Mouse (Mus musculus) ES-CJ7 (cell line): ENCODE data around the gene Tmem191c.
"Not testable (repeated sequence)": the region's sequence is repeated elsewhere in the genome, so short reads cannot be mapped to it uniquely, and the experiment has no call there.

ENCODE experiments used
- DNase-seq: peaks from one replicate; pipeline ENCODE4 v3.0.0; 2011; ENCODE audit warnings: low read depth, low spot score

Tmem191c gene

DNA sequence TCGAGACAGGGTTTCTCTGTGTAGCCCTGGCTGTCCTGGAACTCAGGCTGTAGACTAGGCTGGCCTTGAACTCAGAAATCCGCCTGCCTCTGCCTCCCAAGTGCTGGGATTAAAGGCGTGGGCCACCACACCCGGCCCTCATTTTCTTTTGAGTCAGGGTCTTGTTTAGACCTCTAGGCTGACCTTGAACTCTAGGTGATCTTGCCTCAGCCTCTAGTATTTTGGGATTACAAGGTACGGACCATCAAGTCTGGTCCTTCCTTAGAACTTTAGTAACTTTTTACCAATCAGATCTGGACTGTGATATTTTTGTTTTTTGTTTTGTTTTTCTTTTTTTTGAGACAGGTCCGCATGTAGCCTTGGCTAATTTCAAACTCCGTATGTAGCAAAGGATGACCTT is at the start of gene Tmem191c:
TSS of gene Tmem191c (plus strand) at position 357 of the 400 bp plus-strand sequence.
- DNase-seq: peak; percentile 88

DNA sequence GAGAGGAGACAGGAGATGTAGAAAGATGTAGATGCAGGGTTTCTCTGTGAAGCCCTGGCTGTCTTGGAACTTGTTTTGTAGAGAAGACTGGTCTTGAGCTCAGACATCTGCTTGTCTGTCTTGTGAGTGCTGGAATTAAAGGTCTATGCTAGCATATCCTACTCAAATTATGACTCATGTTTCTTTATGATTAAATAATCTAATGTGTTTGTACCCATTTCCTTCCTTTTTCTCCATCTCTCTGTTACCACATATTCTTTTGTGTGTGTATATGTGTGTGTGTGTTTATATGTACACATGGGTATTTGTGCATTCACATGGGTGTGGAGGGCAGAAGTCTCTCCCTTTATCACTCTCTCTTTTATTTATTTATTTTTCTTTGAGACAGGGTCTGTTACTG is 49.4 kb upstream of the Tmem191c start:
- no peak for DNase-seq

DNA sequence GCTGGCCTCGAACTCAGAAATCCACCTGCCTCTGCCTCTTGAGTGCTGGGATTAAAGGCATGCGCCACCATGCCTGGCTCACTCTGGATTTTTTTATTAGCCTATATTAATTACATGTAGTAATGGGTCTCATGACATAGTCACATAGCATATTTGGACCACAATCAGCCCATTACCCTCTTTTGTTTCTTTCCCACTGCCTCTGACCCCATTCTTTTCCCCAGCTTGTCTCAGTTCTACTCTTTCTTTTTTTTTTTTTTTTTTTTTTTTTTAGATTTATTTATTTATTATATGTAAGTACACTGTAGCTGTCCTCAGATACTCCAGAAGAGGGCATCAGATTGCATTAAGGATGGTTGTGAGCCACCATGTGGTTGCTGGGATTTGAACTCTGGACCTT is 44.4 kb upstream of the Tmem191c start:
- DNase-seq: not testable (repeated sequence)

DNA sequence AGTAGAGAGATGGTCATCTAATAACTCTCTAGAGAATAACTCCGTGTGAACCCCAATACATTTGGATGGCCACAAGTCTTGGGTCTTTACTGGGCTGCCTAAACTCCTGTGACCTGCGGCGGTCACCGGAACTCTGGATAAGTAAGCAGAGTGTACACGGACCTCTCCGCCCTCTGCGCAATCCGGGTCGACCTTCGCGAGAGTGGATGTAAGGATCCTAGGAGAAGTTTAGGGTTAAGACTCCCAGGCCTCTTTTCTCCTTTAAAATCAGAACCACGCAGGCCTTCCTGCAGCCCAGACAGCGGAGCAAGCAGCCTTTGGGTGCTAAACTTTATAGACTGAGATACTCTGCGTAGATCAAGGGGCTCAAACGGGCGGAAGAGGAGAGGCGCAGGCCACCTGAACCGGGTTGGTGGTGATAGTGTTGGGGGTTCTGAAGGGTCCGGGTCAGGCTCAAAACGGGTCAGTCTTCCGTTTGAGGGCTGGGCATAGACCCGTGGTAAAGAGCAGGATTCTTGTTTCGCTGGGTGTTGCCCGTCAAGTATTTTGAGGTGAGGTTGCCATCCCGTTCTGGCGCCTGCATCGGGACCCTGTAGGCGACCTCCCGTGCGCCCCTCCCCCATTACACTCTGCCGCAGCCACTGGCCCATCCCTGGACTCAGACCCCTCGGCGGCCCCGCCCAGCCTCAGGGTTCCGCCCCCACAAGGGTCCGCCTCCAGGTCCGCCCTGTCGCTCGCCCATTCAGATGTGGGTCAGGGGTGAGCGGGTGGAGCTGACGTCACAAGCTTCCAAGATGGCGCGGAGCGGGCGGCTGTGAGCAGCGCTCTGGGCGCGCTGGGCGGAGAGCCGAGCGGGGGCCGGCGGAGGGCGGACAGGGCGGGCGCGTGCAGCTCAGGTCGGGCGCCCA is 42.8 kb upstream of the Tmem191c start, which contains the start of gene Hic2:
TSS of gene Hic2 (plus strand) at position 779 of the 908 bp plus-strand sequence.
- DNase-seq: peak; percentile 98

DNA sequence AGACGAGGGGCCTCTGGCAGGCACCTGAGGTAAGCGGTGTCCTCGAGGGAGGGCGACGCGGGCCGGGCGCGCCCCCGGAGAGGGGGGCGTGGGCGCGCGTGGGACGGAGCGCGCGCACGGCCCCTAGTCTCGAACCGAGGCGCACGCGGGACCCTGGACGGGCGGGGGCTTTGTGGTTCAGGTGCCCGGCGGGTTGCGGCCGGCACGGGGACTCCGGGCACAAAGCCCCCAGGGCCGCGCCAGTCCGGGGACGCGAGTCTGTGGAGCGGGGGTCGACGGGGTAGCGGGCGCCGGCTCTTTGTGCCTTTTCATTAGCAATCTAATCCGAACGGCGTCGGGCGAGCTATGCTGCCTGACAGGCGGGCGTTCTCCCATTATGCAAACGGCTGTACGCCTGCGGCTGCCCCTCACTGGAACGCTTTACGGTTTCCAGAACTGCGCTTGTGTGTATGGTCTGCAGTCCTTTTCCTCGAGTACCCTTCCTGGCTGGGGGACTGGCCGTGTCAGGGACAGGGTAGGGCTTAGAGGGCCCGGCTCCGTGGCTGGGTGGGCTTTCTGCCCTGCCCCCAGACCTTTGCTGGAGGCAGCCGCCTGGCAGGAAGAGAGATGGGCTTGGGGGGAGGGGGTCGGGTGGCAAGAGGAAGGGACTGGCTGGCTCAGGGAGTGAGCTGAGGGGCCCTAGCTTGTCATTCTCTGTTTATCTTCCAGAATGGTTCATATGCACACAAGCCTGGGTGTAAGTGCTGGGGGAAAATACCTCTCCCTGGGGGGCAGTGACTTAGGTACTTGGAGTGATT is 42.0 kb upstream of the Tmem191c start:
- peak; percentile 66 for DNase-seq

DNA sequence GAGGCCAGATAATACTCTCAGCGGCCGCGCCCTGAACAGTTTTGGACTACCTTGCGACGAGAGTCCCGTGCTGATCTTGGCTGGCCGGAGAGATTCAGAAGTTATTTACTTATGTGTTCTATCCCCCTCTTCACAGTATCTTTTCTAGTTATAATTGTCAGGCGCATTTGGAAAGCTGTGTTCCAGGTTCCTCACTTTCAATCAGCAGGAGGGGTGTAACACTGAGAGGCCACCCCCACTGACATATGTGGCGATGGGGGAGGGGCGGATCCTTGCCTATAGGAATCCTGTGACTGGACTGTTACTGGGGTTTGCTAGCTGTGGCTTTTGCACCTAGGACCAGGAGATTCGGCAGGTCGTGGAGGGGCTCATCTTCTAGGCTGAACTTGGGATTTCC is 41.4 kb upstream of the Tmem191c start:
- DNase-seq: peak; percentile 67

DNA sequence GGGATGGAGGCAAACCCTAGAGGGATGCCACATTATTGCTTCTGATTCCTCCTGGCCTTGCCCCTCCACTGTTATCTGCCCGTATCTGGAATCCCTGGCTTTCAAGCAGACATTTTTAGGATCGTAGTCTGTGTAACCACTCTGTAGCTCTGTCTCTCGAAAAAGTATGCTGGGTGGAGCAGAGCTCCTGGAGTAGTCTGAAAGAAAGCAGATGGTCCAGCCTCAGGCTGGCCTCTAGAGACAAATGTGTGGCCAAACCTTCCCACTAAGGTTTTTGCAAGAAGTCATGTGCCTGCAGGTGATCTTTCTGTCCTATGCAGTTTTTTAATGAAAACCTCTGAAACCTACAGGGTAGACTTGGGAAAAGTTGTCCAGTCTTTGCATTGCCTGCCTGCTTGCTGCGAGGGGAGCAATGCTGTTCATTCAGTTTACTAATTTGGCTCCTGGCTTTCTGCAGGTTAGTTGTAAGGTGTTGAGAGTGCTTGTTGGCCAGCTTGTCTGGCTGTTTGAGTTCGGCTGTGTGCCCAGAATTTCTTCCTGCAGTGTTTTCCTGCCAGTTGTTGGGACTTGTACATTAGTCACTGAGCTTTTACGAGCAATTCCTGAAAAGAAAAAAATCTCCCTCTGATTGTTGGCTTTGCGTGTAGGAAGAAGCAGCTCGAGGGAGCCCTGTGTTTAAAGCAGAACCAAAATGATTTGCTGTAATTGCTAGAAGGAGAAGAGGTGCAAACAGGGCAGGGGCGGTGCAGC is 40.8 kb upstream of the Tmem191c start:
- DNase-seq: no peak

DNA sequence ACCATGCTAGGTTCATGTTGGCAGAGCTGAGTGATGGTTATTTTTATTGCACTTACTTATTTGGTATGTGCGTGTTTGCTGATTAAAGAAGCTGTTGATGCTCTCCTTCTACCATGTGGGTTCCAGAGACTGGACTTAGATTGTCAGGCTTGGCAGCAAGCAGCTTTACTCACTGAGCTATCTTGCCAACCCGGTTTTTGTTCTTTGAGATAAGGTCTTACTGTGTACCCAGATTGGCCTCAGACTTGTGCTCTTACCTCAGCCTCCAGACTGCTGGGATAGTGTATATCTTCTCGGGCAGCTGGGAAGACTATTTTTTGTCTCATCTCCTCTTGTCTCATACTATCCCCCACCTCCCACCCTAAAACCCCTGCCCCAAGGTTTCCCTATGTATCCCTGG is 38.2 kb upstream of the Tmem191c start:
- DNase-seq: no peak

DNA sequence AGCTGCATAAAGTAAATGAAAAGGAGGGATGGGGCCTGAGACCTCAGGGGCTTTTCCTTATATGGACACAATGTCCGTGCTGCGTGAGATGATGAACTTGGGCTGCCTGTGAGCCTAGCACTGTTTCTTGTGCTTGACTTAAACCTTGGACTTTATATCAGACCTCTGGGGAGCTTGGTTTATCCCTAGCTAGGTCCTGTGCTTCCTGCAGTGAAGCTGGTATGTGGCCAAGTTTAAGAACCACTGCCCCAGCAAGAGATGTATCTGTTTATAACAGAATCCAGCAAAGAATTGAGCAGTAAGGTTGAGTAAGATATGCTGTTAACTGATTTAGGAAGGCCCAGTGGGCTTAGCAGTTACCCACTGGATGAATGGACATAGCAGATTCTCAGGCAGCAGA is 36.5 kb upstream of the Tmem191c start:
- no peak for DNase-seq

DNA sequence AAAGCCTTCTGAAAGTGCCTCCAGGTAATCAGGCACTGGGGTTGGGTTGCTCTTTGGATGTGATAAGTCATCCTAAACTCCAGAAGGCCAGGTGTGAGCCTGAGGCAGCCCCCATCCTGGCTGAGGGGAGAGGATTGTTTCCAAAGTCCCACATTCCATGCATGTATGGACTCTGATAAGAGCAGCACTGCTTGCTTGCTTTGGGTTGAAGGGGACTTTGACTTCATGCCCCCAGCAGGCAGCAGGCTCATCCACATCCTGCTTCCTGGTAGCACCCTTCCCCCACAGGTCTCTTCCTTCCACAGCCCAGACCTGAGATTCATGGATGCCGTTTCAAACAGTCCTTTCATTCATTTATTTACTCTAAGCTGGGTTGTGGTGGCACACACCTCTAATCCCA is 32.1 kb upstream of the Tmem191c start:
- peak; percentile 59 for DNase-seq

DNA sequence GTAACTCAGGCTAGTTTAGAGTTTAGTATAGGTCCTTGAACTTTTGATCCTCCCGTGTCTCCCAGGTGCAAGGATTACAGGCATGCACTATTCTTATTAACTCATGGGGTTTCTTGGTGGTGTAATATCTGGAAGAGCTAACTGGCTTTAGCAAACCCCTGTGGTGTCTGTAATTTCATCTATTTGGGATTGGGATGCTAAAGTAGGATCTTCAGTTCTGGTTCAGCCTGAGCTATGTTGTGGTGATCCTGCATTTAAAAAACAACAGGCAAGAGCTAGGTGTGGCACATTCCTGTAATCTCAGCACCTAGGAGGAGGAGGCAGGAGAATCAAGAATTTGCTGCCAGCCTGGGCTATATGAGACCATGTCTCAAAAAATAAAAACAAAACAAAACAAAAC is 30.9 kb upstream of the Tmem191c start:
- DNase-seq: peak; percentile 79

DNA sequence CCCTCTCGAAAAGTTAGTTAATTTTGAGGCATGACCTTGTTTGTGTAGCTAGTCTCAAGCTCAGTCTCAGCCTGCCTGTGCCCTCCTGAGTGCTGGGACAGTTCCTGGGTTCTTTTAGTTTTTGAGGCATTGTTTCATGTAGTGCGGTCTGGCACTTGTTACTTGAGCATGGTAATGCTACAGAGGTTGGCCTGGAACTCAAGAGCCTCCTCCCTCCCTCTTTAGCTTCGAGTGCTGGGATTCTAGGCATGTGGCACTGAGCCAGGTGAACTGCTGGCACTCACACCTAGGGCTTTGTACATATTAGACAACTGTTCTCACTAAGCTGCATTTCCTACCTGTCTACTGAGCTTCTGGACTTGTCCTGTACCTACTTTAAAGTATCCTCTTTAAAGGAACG is 28.1 kb upstream of the Tmem191c start:
- DNase-seq: no peak

DNA sequence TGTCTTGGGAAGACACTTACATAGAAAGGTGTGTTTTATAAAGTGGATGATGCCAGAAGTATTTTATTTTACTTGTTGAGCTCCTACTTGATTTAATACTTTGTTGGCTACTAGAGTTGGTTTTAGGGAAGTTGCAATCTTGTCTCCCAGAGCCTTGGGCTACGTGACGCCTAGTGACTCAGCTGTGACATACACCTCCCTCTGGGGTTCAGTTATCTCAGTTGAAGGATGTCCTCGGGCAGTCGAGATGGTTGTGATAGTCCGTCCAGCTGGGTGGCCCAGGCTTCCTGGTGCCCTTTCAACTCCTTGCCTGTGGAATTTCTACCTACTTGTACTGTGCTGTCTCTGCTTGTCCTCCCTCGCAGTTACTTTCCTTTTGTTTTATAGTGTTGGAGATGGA is 26.7 kb upstream of the Tmem191c start:
- DNase-seq: no peak

DNA sequence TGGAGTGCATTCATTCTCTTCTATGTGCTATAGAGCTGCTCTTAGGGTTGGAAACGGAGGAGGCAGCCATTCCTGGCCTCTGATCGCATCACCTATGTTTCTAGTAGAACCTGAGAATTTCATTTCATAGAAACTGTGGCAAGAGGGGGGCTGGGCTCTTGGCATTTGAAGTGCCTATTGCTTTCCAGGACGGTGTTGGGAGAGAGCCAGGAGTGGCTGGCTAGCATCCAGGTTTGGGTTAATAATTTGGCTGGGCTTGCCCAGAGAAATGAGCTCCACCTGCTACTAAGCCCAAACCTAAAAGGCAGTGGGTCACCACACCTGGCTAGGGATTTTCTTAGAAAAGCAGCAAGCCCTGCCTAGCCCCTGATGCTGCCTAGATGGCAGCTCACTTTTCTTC is 24.3 kb upstream of the Tmem191c start:
- DNase-seq: no peak

DNA sequence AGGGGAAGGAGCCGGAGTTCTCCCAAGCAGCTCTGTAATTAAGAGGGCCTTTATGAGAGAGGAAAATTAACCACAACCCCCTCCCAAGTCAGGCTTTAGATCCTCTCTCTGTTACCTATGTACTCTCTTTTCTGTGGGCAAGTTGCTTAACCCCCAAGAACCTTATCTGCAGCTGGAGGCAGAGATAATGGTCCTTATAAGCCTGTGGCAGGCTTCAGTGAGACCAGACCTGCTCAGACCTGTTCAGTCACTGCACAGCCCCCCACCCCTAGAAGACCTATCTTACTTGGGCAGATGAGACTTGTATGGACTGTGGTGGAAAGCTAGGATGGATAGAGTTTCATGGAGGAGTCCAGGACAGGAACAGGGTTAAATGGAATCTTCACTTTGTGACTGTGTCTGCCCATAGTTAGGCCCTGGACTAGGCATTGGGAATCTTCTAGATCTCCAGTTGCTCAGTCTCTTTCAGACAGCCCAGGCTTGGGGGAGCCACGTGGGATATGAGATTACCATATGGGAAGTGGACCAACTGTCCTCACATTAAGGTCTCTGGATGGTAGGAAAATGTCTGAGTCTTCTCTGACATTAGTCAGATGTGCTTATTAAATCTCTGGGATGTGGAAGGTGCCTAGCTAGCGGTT is 23.7 kb upstream of the Tmem191c start:
- no peak for DNase-seq

DNA sequence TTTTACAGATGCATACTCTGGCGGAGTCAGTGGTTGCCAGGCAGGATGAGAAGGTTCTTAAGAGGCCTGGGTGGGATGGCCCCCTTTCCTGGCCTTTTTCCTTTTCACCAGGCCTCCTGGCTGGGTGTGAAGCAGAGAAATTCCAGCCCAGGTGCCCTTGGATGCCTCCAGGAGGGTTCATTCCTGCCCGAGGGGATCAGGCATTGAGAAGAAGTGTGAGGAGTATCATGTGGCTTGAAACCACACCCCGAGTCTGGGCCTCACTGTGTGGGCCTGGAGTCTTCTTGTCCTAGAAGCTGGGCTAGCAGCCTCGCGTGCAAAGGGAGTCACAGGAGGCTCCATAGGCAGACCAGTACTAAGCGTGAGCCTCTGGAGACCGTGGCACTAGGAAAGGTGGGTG is 23.0 kb upstream of the Tmem191c start:
- peak; percentile 77 for DNase-seq

DNA sequence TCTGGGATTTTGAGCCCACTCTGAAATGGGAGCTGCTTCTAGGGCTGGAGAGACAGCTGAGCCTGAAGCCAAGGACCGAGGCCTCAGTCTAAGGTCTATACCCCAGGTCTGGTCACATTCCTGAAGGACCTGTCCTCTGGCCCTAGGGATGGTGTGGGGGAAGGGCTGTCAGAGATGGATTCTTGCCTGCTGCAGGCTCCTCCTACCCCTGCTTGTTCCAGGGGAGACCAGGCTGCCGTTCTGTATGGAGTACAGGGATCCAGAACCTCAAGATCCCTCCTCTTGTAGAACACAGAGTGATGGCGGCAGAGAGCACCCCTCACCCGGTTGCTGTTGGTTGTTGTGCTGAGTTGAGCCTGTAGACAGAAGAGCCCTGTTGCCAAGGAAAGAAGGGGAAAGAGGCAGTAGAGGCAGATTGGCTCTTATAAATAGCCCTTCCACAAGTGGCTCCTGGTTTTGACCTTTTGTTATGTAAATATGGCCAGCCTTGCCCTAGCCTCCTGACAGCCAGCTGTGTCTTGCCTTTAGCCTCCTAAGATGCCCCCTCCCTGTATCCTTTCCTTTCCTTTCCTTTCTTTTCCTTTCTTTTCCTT is 21.8 kb upstream of the Tmem191c start:
- DNase-seq: peak; percentile 52

DNA sequence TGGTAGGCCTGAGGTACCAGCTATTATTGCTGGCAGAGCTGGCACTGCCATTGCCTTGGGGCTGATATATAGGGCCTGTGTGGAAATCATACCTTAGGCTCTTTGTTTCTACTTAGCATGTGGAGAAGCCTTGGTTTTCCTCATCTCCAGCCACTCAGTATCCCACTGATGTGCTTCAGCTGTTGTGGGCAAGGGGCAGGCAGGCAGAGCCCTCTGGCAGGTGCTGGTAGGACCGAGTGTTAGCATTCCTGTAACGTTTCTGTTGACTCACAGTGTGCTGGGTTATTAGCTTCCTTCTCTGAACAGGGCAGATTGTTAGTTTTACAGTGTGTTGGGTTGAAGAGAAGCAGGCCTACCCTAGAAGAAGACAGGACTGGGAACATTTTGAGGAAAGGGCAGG is 20.6 kb upstream of the Tmem191c start:
- no peak for DNase-seq

DNA sequence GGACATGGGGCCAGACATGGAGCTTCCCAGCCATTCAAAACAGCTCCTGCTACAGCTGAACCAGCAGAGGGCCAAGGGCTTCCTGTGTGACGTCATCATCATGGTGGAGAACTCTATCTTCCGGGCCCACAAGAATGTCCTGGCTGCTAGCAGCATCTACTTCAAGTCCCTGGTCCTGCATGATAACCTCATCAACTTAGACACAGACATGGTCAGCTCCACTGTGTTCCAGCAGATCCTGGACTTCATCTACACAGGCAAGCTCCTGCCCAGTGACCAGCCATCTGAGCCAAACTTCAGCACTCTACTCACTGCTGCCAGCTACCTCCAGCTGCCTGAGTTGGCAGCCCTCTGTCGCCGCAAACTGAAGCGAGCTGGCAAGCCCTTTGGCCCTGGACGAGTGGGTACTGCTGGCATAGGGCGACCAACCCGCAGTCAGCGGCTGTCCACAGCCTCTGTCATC is 18.5 kb upstream of the Tmem191c start:
- no peak for DNase-seq

DNA sequence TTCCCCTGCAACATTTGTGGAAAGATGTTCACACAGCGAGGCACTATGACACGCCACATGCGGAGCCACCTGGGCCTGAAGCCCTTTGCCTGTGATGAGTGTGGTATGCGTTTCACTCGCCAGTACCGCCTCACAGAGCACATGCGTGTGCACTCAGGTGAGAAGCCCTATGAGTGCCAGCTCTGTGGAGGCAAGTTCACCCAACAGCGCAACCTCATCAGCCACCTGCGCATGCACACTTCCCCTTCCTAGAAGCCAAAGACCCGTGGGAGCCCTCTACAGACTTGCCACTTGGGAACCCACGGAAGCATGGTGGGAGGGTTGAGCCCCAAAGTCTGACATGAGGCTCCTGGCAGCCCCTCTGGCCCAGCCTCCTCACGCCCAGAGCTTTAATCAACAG is 17.0 kb upstream of the Tmem191c start:
- no peak for DNase-seq

DNA sequence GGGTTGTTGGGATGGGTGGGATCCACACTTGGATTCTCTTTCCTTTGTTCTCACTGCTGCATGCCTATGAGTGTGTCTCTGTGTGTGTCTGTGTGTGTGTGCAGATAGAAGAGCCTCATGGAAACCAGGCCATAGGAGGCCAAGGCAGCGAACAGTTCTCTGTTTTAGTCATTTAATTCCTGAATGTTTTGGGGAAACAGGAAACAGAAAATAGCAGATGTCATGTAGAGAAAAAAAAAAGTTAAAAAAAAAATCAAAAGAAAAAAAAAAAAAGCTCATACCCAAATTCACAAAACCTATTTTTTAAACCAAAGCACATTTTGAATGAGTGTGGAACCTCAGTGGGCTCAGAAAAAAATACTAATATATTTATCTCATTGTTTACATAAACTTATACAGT is 14.5 kb upstream of the Tmem191c start:
- no peak for DNase-seq
